Mouse (Mus musculus): ENCODE data around the gene Steap3.

- TF ChIP-seq CTCF (IDR thresholded peaks at IDR 0.05; ENCODE audit: low read depth) (no peak), EP300 (IDR thresholded peaks at IDR 0.05; ENCODE audit: low read depth) (no peak)
Measured at GRCm38 (mm10) chr1:120244646-120245045, 27.9 kb downstream of the Steap3 start.
